Mouse (Mus musculus): ENCODE measurements at regions not wholly inside any gene's neighbourhood (a gene's known extent, or its start where the extent isn't known, plus 50 kb on each side); places are given as distances from the start of the nearest gene placed in this dataset.
A peak's percentile ranks its signal among the peaks of the same experiment; 100 is the strongest.
"Not testable (repeated sequence)": the region's sequence is repeated elsewhere in the genome, so short reads cannot be mapped to it uniquely, and the experiment has no call there.

GRCm38 (mm10) chr17:79977154-79977571, 81.2 kb upstream of the Atl2 start:
- no peak for DNase-seq (ENCODE audit: low spot score)

GRCm38 (mm10) chr17:79976518-79977100, 80.7 kb upstream of the Atl2 start:
- DNase-seq (ENCODE audit: low spot score), result no peak

- no peak for DNase-seq (ENCODE audit: low spot score)
These were observed 80.1 kb upstream of the Atl2 start for GRCm38 (mm10) chr17:79975997-79976443.

GRCm38 (mm10) chr17:79975150-79975757, 79.3 kb upstream of the Atl2 start:
- not testable (repeated sequence) for DNase-seq (ENCODE audit: low spot score)

GRCm38 (mm10) chr17:79971721-79972336, 75.9 kb upstream of the Atl2 start:
- DNase-seq (ENCODE audit: low spot score), result no peak

GRCm38 (mm10) chr17:79969500-79969972, 73.6 kb upstream of the Atl2 start:
- no peak for DNase-seq (ENCODE audit: low spot score)

GRCm38 (mm10) chr17:79968819-79969218, 72.9 kb upstream of the Atl2 start:
- no peak for DNase-seq (ENCODE audit: low spot score)

- DNase-seq (ENCODE audit: low spot score), result no peak
These were observed 71.1 kb upstream of the Atl2 start for GRCm38 (mm10) chr17:79966981-79967380.

- no peak for DNase-seq (ENCODE audit: low spot score)
These were observed 69.7 kb upstream of the Atl2 start for GRCm38 (mm10) chr17:79965625-79966024.

GRCm38 (mm10) chr17:79964850-79965249, 68.9 kb upstream of the Atl2 start:
- peak; percentile 68 for DNase-seq (ENCODE audit: low spot score)

GRCm38 (mm10) chr17:79963330-79963729, 67.4 kb upstream of the Atl2 start:
- DNase-seq (ENCODE audit: low spot score), result no peak

GRCm38 (mm10) chr17:79961391-79961790, 65.5 kb upstream of the Atl2 start:
- DNase-seq (ENCODE audit: low spot score), result no peak

GRCm38 (mm10) chr17:79960688-79961087, 64.8 kb upstream of the Atl2 start:
- no peak for DNase-seq (ENCODE audit: low spot score)

- DNase-seq (ENCODE audit: low spot score), result no peak
These were observed 59.3 kb upstream of the Atl2 start for GRCm38 (mm10) chr17:79955267-79955666.

- DNase-seq (ENCODE audit: low spot score), result no peak
These were observed 58.8 kb upstream of the Atl2 start for GRCm38 (mm10) chr17:79954624-79955244.

GRCm38 (mm10) chr17:79948591-79949475, 52.9 kb upstream of the Atl2 start:
- no peak for DNase-seq (ENCODE audit: low spot score)

Data from urinary bladder, postnatal 14 days (tissue).